Mouse (Mus musculus): ENCODE results near the gene Tha1.

Gene Tha1

DNA sequence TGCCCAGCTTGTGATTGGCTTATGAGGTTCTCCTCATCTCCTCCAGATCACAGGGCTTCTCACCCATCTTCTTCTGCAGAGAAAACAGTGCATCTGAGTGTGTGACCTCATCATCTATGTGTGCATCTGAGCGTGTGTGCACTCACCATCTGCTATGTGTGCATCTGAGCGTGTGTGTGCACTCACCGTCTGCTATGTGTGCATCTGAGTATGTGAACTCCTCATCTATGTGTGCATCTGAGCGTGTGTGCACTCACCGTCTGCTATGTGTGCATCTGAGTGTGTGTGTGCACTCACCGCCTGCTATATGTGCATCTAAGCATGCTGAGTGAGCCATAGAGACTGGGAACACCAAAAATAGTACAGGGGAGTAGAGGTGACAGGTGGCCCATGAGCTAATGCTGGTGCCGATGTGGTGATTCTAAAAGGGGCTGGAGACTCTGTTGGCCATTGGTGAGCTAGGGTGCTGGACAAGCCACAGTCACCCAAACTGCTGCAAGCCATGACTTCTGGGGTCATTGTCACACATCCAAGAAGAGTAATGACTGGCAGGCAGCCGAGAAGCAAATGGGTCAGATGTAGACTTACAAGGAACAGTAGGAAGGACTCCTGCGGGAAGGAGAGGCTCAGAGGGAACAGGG, 7.2 kb upstream of the Tha1 start:
- DNase-seq, result peak; percentile 48 to 62

DNA sequence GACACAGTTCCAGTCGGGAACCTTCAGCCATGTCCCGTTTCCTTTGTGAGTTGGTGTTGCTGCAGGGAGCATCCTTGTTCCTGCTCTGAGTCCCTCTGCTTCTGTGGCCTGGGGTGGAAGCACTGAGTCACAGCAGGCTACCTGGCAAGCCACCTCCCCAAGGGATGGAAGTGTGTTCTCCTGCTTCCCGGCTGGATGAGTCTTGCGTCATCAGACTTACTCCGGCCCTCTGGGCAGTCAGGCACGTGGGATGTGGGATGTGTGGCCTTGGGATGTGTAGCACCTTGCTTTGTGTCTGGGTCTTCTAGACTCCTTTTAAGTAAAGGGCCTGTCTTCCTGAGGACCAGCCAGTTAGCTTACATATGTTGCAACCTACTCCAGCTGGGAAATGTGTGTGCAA, 6.4 kb upstream of the Tha1 start:
- DNase-seq, result peak in 1 of 2 experiments; percentile 33

DNA sequence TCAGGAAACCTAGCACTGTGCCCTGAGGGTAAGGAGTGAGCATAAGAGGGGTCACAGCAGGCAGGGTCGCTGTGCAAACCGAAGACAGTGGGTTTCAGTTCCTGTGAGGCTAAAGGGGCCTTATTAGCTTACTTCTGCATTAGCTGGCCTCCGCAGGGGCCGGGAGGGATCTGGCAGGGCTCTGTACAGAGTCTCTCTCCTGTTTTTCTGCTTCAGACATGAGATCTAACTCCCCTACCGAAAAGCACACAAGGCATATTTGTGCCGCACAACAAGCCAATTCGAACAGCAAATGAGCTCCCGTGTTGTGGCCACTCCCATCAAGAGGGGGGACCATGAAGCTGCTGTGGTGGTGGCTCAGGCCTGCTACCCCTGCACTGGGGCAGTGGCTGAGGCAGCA, 5.6 kb upstream of the Tha1 start:
- DNase-seq, result peak; percentile 29 to 46

GRCm38 (mm10) chr11:117877917-117878745, 4.8 kb upstream of the Tha1 start:
- peak; percentile 58 to 75 for DNase-seq

DNA sequence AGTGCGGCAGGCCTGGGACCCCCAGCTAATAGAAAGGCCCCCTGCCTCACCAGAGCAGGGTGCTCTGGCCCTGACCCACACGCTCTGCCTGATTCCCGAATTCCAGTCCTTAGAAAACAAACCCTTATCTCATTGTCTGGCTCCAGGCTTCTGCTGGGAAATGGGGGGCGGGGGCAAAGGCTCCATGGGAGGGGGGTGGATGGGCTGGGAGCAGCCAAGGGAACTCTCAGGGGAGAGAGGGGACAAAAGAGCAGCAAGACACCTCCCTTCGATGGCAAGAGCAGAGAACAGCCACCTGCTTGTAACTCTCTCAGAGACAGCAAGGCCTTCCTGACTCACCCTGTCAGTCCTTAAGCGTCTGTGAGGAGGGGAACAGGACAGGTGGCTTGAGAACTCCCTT, 2.4 kb upstream of the Tha1 start:
- no peak for DNase-seq

- DNase-seq, result peak in 1 of 2 experiments; percentile 56
Measured at GRCm38 (mm10) chr11:117874419-117874818, 1.1 kb upstream of the Tha1 start.

DNA sequence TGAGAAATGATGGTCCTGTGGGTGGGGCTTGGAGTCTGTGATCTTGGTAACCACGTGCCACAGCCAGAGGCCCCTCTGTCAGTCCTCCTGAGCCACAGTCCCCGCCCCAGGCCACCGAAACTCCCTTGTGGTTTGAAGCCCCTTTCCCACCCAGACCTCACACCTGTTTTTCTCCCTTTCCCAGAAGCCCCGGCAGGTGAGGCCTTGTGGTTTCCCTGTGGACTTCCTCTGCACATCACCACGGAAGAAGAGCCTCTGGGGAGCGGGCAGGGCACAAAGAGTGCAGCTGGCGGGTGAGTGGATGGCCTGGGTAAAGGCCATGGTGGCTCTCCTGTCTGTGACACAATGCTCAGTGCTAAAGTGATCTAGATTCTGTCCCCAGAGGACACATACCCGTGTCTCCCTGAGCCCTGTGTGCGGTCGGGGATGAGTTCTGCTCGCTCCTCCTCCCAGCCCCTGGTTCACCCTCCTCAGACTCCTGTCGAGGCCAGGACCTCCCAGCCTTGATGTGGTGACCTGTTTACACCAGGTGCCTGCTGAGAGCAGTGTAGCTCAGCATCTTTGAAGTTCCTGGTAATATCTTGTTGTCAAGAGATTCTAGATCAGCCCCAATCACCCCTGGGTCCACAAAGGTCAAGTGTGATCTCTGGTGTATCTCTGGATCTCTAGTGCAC, 1.2 kb downstream of the Tha1 start:
- DNase-seq, result no peak

- no peak for DNase-seq
Measured at GRCm38 (mm10) chr11:117871376-117871775, 1.9 kb downstream of the Tha1 start.

DNA sequence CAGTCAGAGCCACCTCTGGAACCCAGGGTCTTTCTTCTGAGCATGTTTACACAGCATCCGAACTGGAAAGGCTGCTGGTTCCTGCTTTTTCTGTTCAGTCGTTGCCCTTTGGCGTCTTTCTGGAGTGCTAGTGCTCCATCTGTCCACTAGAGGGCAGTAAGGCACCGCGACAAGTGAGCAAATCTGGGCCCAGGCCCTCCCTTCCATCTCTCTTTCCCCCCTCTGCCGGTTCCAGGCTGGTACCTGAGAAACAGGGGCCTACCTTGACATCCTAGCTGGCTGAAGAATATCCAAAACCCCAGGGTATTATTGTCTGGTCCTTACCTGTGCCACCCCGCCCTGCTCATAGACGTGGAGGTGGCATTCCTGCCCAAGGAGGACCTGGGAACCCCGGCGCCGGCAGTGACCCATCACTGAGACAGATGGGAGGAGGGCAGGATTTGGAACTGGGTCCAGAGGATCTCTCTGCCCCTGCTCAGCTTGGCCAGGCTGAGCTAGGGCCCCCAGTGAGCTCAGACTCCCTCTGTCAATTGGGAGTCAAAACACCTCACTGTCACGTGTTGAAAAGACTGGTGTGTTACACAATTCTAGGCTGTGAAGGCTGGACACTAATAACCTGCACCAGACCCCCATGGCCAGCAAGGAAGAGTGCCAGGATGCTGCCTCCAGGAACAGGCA, 2.5 kb downstream of the Tha1 start:
- peak; percentile 88 to 91 for DNase-seq

DNA sequence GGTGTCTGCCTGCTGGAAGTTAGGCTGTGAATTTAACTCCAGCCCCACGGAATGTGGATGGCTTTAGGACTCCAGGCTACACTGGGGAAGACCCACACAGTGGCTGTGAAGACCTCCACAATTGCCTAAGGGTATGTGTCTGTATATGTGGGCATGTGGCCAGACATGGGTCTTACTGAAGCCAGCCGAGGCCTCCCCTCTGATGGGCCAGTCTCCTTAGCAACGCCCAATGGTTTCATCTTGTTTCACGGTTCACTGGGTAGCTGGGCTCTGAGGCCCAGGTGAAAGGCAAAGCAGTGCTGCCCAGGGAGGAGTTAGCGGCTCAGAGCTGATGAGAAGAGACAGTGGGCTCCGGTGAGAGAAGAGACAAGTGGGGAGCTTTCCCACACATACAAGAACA, 7.3 kb downstream of the Tha1 start:
- DNase-seq, result no peak

DNA sequence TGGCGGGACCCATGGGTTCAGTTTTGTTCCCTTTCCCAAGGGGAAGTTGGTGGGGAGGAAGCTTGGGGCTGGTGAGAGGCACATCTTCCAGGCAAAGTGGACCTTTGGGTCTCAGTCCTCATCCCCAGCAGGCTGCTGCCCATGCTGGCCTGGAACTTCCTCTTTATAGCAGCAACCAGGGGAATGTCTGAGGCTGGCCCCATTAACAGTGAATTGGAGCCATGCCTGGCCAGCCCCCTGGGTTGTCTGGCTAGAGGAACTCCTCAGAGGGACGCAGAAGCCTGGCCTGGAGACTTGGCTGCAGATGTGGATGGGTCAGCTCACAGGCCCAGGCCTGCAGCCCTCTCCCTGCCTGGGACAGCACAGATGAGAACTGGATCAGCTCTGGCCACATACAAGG, 8.5 kb downstream of the Tha1 start:
- DNase-seq, result no peak

DNA sequence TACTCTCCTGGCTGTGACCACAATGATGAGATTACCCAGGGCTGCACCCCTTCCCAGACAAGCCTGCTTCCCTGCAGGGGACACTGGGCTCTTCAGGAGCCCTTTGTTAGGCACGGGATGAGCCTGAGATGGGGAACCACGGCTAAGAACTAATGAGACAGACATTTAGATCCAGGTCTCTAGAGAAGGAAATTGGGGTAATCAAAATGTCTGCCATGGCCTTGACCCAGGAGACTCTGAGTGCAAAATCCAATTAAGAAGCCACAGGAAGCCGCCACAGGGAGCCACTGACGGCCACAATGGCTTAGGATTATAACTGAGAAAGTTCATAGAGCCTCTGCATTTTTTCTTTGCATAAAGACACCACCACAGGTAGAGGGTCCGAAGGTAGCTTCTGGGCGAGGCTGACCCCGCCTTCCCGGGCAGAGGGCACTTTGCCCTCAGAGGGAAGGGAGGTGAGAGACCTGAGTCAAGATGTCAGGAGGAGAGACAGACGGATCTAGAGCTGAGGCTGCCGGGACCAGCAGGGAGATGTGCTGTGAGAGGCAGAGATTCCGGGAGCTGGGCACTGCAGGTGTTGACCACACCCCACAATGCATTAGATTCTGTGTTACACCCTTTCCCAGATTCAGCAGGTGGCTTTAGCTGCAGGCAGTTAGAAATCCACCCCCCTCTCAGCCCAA, 10.0 kb downstream of the Tha1 start:
- DNase-seq, result no peak

DNA sequence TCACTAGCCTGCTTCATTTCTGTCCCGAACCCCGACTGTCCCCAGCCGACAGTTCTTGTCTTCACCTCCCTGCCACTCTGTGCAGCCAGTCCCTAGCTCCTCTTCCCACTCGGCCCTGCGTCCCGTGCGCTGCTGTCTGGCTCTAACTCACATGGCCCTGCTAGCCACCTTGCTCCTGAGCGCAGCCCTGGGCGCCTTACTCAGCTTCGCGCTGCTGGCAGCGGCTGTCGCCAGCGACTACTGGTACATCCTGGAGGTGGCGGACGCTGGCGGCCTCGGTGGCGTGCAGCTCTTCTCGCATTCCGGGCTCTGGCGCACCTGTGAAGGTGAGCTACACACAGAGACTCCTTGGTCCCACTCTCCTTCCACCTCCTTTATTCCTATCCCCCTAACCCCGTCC, 12.7 kb downstream of the Tha1 start, which contains the start of gene Tmem235:
Gene Tmem235 (plus strand): TSS at position 152 of the 400 bp plus-strand sequence.
- DNase-seq, result no peak

DNA sequence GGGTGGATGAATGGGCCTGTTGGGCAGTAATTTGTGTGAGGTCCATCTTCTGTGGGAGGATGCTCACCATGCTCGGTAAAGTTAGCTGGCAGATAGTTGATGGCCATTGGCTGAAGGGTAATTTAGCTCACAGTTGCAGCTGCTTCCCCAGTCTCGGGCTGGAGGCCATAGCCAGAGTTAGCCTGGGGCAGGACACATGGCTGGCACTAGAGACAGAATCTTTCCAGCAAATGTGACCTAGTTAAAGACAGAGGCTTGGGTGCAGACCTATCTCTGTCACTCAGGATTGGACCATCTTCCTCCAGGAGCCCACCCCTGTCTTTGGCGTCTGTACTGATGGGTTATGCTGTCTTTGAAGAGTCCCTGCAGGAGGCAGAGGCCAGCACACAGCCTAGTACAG, 14.9 kb downstream of the Tha1 start:
- DNase-seq, result no peak

DNA sequence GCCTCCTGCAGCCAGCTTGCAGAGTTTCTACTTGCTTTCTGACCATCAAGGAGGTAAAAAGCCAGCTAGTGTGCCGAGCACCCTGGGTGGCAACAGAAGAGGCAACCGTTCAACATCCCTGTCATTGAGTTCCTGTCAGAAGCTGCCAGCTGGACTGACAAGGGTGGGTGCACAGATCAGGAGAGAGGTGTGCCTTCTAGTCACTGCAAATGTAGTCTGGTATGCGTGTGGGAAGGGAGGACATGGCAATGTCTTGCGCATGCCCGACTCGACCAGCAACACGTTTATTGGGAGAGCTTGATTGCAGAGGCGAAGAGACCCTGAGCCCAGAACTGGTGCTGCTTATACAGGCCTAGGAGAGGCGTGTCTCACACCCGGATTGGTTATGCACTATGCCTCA, 15.8 kb downstream of the Tha1 start:
- DNase-seq, result no peak

DNA sequence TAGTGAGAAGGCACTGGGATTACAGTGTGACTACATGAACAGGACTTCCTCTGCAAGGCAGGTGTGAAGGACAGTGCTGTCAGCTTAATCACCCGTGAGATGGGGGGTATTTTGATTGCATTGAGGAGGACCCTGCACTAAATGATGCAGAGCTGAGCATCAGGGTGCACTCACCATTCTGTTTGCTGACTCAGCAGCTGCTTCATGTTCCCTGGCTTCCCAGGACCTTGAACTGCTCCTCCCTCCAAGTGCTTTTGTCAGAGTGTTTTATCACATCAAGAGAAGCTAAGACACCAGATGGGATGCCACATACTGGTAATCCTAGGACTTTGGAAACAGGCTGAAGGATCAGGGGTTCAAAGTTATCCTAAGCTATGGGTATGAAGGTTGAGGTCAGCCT, 17.3 kb downstream of the Tha1 start:
- DNase-seq, result no peak

GRCm38 (mm10) chr11:117855360-117855759, 17.9 kb downstream of the Tha1 start:
- DNase-seq, result no peak

GRCm38 (mm10) chr11:117854241-117854640, 19.0 kb downstream of the Tha1 start:
- no peak for DNase-seq

DNA sequence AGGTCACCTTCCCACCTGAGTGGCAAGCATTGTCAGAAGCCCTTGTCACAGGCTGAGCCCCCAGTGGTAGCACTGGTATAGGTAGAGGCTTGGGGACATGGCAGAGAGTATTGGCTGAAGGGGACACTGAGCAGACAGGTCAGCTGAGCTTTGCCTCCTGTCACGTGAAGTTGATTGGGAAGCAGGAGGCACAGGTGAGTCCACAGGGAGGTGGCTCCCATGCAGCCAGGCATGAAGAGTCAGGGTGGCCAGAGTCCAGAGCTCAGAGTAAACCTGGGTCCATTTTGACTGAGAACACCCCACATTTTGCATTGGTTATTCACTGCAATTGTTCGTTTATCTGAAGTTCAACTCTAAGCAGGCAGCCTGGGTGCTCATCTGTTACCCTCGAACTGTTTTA, 20.4 kb downstream of the Tha1 start:
- no peak for DNase-seq

DNA sequence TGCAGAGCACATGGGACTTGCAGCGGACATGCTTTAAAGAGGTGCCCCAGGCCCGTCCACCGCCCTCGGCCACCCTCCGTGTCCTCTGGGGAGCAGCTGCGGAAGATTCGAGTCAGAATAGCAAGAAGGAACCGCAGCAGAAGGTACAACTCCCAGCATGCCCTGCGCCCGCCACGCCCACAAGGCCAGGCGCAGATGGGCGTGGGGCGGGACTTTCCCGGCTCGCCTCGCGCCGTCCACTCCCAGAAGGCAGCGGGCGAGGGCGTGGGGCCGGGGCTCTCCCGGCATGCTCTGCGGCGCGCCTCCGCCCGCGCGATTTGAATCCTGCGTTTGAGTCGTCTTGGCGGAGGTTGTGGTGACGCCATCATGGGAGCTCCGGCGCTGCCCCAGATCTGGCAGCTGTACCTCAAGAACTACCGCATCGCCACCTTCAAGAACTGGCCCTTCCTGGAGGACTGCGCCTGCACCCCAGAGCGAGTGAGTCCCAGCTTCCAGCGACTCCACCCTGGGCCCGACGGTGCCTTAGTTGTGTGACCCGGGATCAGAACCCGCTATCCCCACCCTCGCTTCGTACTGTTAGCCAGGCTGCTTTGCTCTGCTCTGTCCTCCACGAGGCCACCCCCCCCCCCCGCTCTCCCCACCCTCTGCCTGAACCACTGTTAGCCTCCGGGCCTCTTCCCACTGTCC, 24.2 kb downstream of the Tha1 start, which contains the start of gene Birc5:
Gene Birc5 (plus strand): TSS at position 267 of the 687 bp plus-strand sequence.
- DNase-seq, result peak; percentile 97 to 98

GRCm38 (mm10) chr11:117848271-117848984, 24.9 kb downstream of the Tha1 start:
- no peak for DNase-seq
